Mouse (Mus musculus): ENCODE measurements around the gene Tbc1d22a. TPM values are rescaled to one million over a fixed set of nuclear protein-coding genes. Genes with fewer than 3 reads are reported as not detected.

Tbc1d22a gene
- polyA plus RNA-seq, 1 experiment from 2014 or later, result 13.2 TPM

- no peak for ATAC-seq
- WGBS, result 90% methylated on average over 7 of the region's 7 CpGs
Measured at GRCm38 (mm10) chr15:86224972-86225551, 10.8 kb downstream of the Tbc1d22a start.

GRCm38 (mm10) chr15:86226221-86226620 is 12.0 kb downstream of the Tbc1d22a start:
- Histone ChIP-seq H3K4me2 (ENCODE audit: low read length) (no peak overlapping the region), H3K4me1 (ENCODE audit: control insufficient read depth, insufficient read depth, low read depth, low read length) (no peaks in the 10 kb centered on the region), H3K36me3 (ENCODE audit: control insufficient read depth, insufficient read depth, low read length) (no peaks in the 10 kb centered on the region), H3K27me3 (replicated peaks; ENCODE audit: control insufficient read depth, insufficient read depth, low read length) (no peaks in the 10 kb centered on the region), H3K9me3 (ENCODE audit: control insufficient read depth, low read length) (no peaks in the 10 kb centered on the region), H3K27ac (ENCODE audit: low read depth, low read length) (no peak overlapping the region), H3K4me3 (ENCODE audit: low read length) (no peak overlapping the region), H3K9ac (ENCODE audit: low read depth, low read length) (no peak overlapping the region)
- 85% methylated on average over 5 of the region's 5 CpGs for WGBS
- ATAC-seq, result no peak

More at GRCm38 (mm10) chr15:86224972-86225551, 10.8 kb downstream of the Tbc1d22a start:
- no peak overlapping the region for H3K4me2 ChIP-seq (ENCODE audit: low read length)
- H3K27me3 ChIP-seq (replicated peaks; ENCODE audit: control insufficient read depth, insufficient read depth, low read length), result no peaks in the 10 kb centered on the region
- no peak overlapping the region for H3K4me3 ChIP-seq (ENCODE audit: low read length)
- H3K9me3 ChIP-seq (ENCODE audit: control insufficient read depth, low read length), result no peaks in the 10 kb centered on the region
- no peak overlapping the region for H3K27ac ChIP-seq (ENCODE audit: low read depth, low read length)
- H3K9ac ChIP-seq (ENCODE audit: low read depth, low read length), result no peak overlapping the region
- H3K36me3 ChIP-seq (ENCODE audit: control insufficient read depth, insufficient read depth, low read length), result no peaks in the 10 kb centered on the region
- H3K4me1 ChIP-seq (ENCODE audit: control insufficient read depth, insufficient read depth, low read depth, low read length), result no peaks in the 10 kb centered on the region

DNA sequence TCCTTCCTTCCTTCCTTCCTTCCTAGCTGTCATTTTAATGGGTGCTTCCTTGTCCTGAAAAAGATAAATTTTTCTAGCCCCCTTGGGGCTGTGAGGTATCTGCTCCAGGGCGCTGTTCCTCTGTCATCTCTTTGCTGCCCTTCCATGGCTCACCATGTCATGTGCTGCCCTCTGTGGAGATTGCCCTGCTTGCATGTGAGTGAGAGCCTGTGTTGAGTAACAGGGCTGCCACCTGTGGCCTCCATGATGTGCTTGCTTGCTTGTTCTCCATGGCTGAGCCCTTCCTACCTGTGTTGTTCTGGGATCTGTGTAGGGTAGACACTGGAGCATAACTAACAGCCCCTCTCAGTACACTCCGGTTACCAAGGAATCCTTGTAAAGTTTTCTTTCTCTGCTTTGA is 12.7 kb downstream of the Tbc1d22a start:
- Histone ChIP-seq H3K9me3 (ENCODE audit: control insufficient read depth, low read length) (no peaks in the 10 kb centered on the region), H3K27me3 (replicated peaks; ENCODE audit: control insufficient read depth, insufficient read depth, low read length) (no peaks in the 10 kb centered on the region), H3K9ac (ENCODE audit: low read depth, low read length) (no peak overlapping the region), H3K36me3 (ENCODE audit: control insufficient read depth, insufficient read depth, low read length) (no peaks in the 10 kb centered on the region), H3K4me1 (ENCODE audit: control insufficient read depth, insufficient read depth, low read depth, low read length) (0 out of 2 replicates have a peak, but pooled peaks cover 2% of the 10 kb centered on the region), H3K4me2 (ENCODE audit: low read length) (no peak overlapping the region), H3K4me3 (ENCODE audit: low read length) (no peak overlapping the region), H3K27ac (ENCODE audit: low read depth, low read length) (no peak overlapping the region)
- WGBS, result 80% methylated on average over 2 of the region's 2 CpGs
- ATAC-seq, result no peak

GRCm38 (mm10) chr15:86228186-86228585 is 13.9 kb downstream of the Tbc1d22a start:
- no peak overlapping the region for H3K27ac ChIP-seq (ENCODE audit: low read depth, low read length)
- no peaks in the 10 kb centered on the region for H3K9me3 ChIP-seq (ENCODE audit: control insufficient read depth, low read length)
- WGBS, result 49% methylated on average over 3 of the region's 3 CpGs
- peak; percentile 56; the same call in 1 of the 2 replicates for ATAC-seq
- H3K4me2 ChIP-seq (ENCODE audit: low read length), result no peak overlapping the region
- no peak overlapping the region for H3K9ac ChIP-seq (ENCODE audit: low read depth, low read length)
- H3K36me3 ChIP-seq (ENCODE audit: control insufficient read depth, insufficient read depth, low read length), result no peaks in the 10 kb centered on the region
- H3K27me3 ChIP-seq (replicated peaks; ENCODE audit: control insufficient read depth, insufficient read depth, low read length), result no peaks in the 10 kb centered on the region
- 0 out of 2 replicates have a peak, but pooled peaks cover 3% of the 10 kb centered on the region for H3K4me1 ChIP-seq (ENCODE audit: control insufficient read depth, insufficient read depth, low read depth, low read length)
- H3K4me3 ChIP-seq (ENCODE audit: low read length), result no peak overlapping the region

- 87% methylated on average over 8 of the region's 8 CpGs for WGBS
Measured at GRCm38 (mm10) chr15:86229088-86229487, 14.8 kb downstream of the Tbc1d22a start.

GRCm38 (mm10) chr15:86229623-86230022 is 15.4 kb downstream of the Tbc1d22a start:
- H3K27ac ChIP-seq (ENCODE audit: low read depth, low read length), result no peak overlapping the region

More at GRCm38 (mm10) chr15:86229088-86229487, 14.8 kb downstream of the Tbc1d22a start:
- no peak for ATAC-seq
- no peak overlapping the region for H3K4me2 ChIP-seq (ENCODE audit: low read length)
- H3K36me3 ChIP-seq (ENCODE audit: control insufficient read depth, insufficient read depth, low read length), result no peaks in the 10 kb centered on the region
- H3K9me3 ChIP-seq (ENCODE audit: control insufficient read depth, low read length), result no peaks in the 10 kb centered on the region
- H3K4me3 ChIP-seq (ENCODE audit: low read length), result no peak overlapping the region
- no peak overlapping the region for H3K27ac ChIP-seq (ENCODE audit: low read depth, low read length)
- H3K9ac ChIP-seq (ENCODE audit: low read depth, low read length), result no peak overlapping the region
- no peaks in the 10 kb centered on the region for H3K27me3 ChIP-seq (replicated peaks; ENCODE audit: control insufficient read depth, insufficient read depth, low read length)
- 0 out of 2 replicates have a peak, but pooled peaks cover 3% of the 10 kb centered on the region for H3K4me1 ChIP-seq (ENCODE audit: control insufficient read depth, insufficient read depth, low read depth, low read length)

DNA sequence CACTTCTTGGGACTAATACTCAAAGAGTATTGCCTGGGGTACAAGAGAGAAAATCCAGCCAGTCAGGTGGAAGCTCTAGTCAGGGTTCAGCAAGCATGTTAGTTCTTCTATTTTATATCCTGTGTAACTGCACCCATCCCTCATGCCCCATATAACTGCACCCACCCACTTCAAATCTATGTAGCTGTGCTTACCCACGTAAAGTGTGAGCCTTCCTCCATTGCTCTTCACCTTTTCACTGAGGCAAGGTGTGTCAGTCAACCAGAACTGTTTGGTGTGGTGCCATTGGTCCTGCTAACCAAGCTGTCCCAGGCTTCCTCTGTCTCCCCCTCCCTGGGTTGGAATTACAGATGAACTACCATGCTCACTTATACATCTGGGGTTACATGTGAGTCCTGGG is 16.9 kb downstream of the Tbc1d22a start:
- Histone ChIP-seq H3K4me1 (ENCODE audit: control insufficient read depth, insufficient read depth, low read depth, low read length) (peaks cover 3% of the 10 kb centered on the region; the same call in 1 of the 2 replicates), H3K4me3 (ENCODE audit: low read length) (no peak overlapping the region), H3K27ac (ENCODE audit: low read depth, low read length) (no peak overlapping the region), H3K4me2 (ENCODE audit: low read length) (no peak overlapping the region), H3K27me3 (replicated peaks; ENCODE audit: control insufficient read depth, insufficient read depth, low read length) (no peaks in the 10 kb centered on the region), H3K9ac (ENCODE audit: low read depth, low read length) (no peak overlapping the region), H3K9me3 (ENCODE audit: control insufficient read depth, low read length) (no peaks in the 10 kb centered on the region), H3K36me3 (ENCODE audit: control insufficient read depth, insufficient read depth, low read length) (no peaks in the 10 kb centered on the region)
- WGBS, result 79% methylated on average over 1 of the region's 1 CpGs
- no peak for ATAC-seq

More at GRCm38 (mm10) chr15:86229623-86230022, 15.4 kb downstream of the Tbc1d22a start:
- Histone ChIP-seq H3K9me3 (ENCODE audit: control insufficient read depth, low read length) (no peaks in the 10 kb centered on the region), H3K4me1 (ENCODE audit: control insufficient read depth, insufficient read depth, low read depth, low read length) (0 out of 2 replicates have a peak, but pooled peaks cover 3% of the 10 kb centered on the region), H3K4me2 (ENCODE audit: low read length) (no peak overlapping the region), H3K4me3 (ENCODE audit: low read length) (no peak overlapping the region), H3K9ac (ENCODE audit: low read depth, low read length) (no peak overlapping the region), H3K36me3 (ENCODE audit: control insufficient read depth, insufficient read depth, low read length) (no peaks in the 10 kb centered on the region), H3K27me3 (replicated peaks; ENCODE audit: control insufficient read depth, insufficient read depth, low read length) (no peaks in the 10 kb centered on the region)
- 76% methylated on average over 11 of the region's 11 CpGs for WGBS
- ATAC-seq, result no peak

DNA sequence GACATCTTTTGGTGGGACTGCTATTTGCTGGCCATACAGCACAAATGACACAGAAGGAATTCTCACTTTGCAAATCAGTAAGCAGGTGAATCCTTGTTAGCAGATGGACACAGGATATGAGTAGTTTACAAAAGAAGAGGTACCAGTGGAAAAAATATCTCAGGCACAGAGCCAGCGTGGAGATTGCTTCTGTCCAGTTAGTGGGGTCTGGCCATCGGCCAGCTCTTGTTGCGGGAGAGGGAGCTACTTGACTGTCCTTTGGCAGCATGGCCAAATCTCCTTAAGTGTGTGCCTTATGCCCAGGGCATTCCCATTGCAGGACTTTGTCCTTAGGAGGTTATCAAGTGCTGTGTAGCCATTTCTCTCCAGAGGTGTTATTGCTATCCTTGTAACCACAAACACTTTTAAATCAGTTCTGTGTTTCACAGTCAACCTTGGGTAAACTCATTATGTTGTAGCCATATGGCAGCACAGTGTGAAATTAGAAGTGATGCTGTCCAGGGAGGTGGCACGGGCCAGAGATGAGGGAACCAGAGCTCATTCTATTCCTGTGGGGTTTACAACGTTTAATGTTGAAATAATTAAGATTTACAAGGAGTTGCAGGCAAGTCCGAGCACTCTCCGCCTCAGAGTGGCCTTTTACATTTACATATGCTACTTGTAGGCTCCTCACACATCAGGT is 17.7 kb downstream of the Tbc1d22a start:
- WGBS, result 41% methylated on average over 7 of the region's 7 CpGs
- 0 out of 2 replicates have a peak, but pooled peaks have one; percentile 49 for ATAC-seq
- no peaks in the 10 kb centered on the region for H3K36me3 ChIP-seq (ENCODE audit: control insufficient read depth, insufficient read depth, low read length)
- H3K4me2 ChIP-seq (ENCODE audit: low read length), result no peak overlapping the region
- H3K9ac ChIP-seq (ENCODE audit: low read depth, low read length), result no peak overlapping the region
- no peaks in the 10 kb centered on the region for H3K27me3 ChIP-seq (replicated peaks; ENCODE audit: control insufficient read depth, insufficient read depth, low read length)
- peaks cover 3% of the 10 kb centered on the region; the same call in 1 of the 2 replicates for H3K4me1 ChIP-seq (ENCODE audit: control insufficient read depth, insufficient read depth, low read depth, low read length)
- H3K27ac ChIP-seq (ENCODE audit: low read depth, low read length), result no peak overlapping the region
- H3K4me3 ChIP-seq (ENCODE audit: low read length), result no peak overlapping the region
- no peaks in the 10 kb centered on the region for H3K9me3 ChIP-seq (ENCODE audit: control insufficient read depth, low read length)

DNA sequence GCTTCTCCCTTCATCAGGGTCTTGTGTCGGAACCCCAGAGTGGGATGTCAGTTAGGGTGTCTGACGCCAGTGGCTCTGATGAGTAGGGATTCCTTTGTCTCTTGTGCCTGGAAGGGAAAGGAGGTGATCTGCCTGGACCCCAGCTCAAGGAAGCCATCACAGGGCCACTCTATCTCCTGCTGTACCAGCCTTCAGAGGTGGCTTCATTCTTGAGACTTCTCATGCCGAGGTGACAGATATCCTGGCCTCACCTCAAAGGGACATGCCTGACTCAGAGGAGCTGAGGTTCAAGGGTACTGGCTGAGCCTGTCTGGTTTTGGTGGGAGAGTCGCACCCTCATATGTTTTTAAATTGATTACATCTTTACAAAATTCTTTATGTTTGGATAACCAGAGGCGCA is 19.7 kb downstream of the Tbc1d22a start:
- peaks cover 3% of the 10 kb centered on the region; the same call in 1 of the 2 replicates for H3K4me1 ChIP-seq (ENCODE audit: control insufficient read depth, insufficient read depth, low read depth, low read length)
- H3K4me2 ChIP-seq (ENCODE audit: low read length), result no peak overlapping the region
- ATAC-seq, result no peak
- 90% methylated on average over 5 of the region's 5 CpGs for WGBS
- H3K27ac ChIP-seq (ENCODE audit: low read depth, low read length), result no peak overlapping the region
- no peaks in the 10 kb centered on the region for H3K27me3 ChIP-seq (replicated peaks; ENCODE audit: control insufficient read depth, insufficient read depth, low read length)
- H3K9me3 ChIP-seq (ENCODE audit: control insufficient read depth, low read length), result no peaks in the 10 kb centered on the region
- H3K4me3 ChIP-seq (ENCODE audit: low read length), result no peak overlapping the region
- no peak overlapping the region for H3K9ac ChIP-seq (ENCODE audit: low read depth, low read length)
- no peaks in the 10 kb centered on the region for H3K36me3 ChIP-seq (ENCODE audit: control insufficient read depth, insufficient read depth, low read length)
